Mouse (Mus musculus) right cerebral cortex, postnatal 25 days (tissue): ENCODE measurements around the gene Parp8.
A peak's percentile ranks its signal among the peaks of the same experiment; 100 is the strongest.

Experiments used
- DNase-seq: peaks from one replicate; pipeline ENCODE4 v3.0.0; 2022

The Parp8 gene

GRCm38 (mm10) chr13:117025226-117026067, at the start of gene Parp8:
Gene Parp8, minus strand, starts transcription at chr13:117025537.
- peak; percentile 78 for DNase-seq

GRCm38 (mm10) chr13:117062628-117063315, 37.4 kb upstream of the Parp8 start:
- DNase-seq: no peak

GRCm38 (mm10) chr13:117056466-117056865, 31.1 kb upstream of the Parp8 start:
- DNase-seq: no peak

- DNase-seq: no peak
Observed at GRCm38 (mm10) chr13:117054811-117055496, 29.6 kb upstream of the Parp8 start.

- DNase-seq: no peak
Observed at GRCm38 (mm10) chr13:117052748-117053147, 27.4 kb upstream of the Parp8 start.

- peak; percentile 51 for DNase-seq
Observed at GRCm38 (mm10) chr13:117048541-117048971, 23.2 kb upstream of the Parp8 start.

- no peak for DNase-seq
Observed at GRCm38 (mm10) chr13:117043567-117043966, 18.2 kb upstream of the Parp8 start.

- DNase-seq: no peak
Observed at GRCm38 (mm10) chr13:117041021-117041420, 15.7 kb upstream of the Parp8 start.

GRCm38 (mm10) chr13:117036277-117036676, 10.9 kb upstream of the Parp8 start:
- no peak for DNase-seq

GRCm38 (mm10) chr13:117035121-117035520, 9.8 kb upstream of the Parp8 start:
- no peak for DNase-seq

GRCm38 (mm10) chr13:117034676-117035075, 9.3 kb upstream of the Parp8 start:
- no peak for DNase-seq

- no peak for DNase-seq
Observed at GRCm38 (mm10) chr13:117033676-117034308, 8.5 kb upstream of the Parp8 start.

- no peak for DNase-seq
Observed at GRCm38 (mm10) chr13:117032402-117032801, 7.1 kb upstream of the Parp8 start.

GRCm38 (mm10) chr13:117031546-117031945, 6.2 kb upstream of the Parp8 start:
- no peak for DNase-seq

- no peak for DNase-seq
Observed at GRCm38 (mm10) chr13:117028221-117028620, 2.9 kb upstream of the Parp8 start.

GRCm38 (mm10) chr13:117027336-117027735, 2.0 kb upstream of the Parp8 start:
- DNase-seq: no peak

- no peak for DNase-seq
Observed at GRCm38 (mm10) chr13:117026276-117026780, 991 bp upstream of the Parp8 start.

GRCm38 (mm10) chr13:117024916-117025225, 466 bp downstream of the Parp8 start:
- DNase-seq: no peak

GRCm38 (mm10) chr13:117024127-117024915, 1.0 kb downstream of the Parp8 start:
- DNase-seq: peak; percentile 73

- DNase-seq: no peak
Observed at GRCm38 (mm10) chr13:117023346-117024050, 1.8 kb downstream of the Parp8 start.

GRCm38 (mm10) chr13:117020631-117021030, 4.7 kb downstream of the Parp8 start:
- DNase-seq: no peak
